Mouse (Mus musculus) heart, embryonic 10.5 days (tissue): Measurements from ENCODE around the gene Prkcd. TPM values are rescaled to one million over a fixed set of nuclear protein-coding genes. Genes with fewer than 3 reads are reported as not detected.

Experiments
- microRNA-seq: library from miRNA; unstranded; fragments of <30 nt; microRNA quantifications from one replicate; pipeline ENCODE4, GENCODE M21; 2017
- polyA plus RNA-seq: library from polyadenylated mRNA; unstranded; fragments of >200 nt; fragmentation: Nextera tagmentation; extraction: Ambion mirVana; gene quantifications from 2 replicates; pipeline ENCODE4 v1.2.1, GENCODE M21; 2016

Prkcd gene
- polyA plus RNA-seq, 1 experiment from 2014 or later: 37.3 TPM

Small RNA genes lying within 50 kb of the gene (microRNA-seq; reads per million reads assigned to microRNA genes)
- gene Mir3076: 5.1 reads per million, percentile 15 among the genes with 10 or more reads in this experiment

Other genes with a start within 250 kb of the Prkcd start
- 24.2 and 24.8 TPM in 2 replicates for gene Dcp1a, start 146.7 kb downstream of the Prkcd start, polyA plus RNA-seq
- 8.5 and 12.8 TPM in 2 replicates for gene Cacna1d, start 134.8 kb downstream of the Prkcd start, polyA plus RNA-seq
- 122 and 199 TPM in 2 replicates for gene Tkt, start 77.9 kb downstream of the Prkcd start, polyA plus RNA-seq
- 11.6 and 11.8 TPM in 2 replicates for gene Rft1, start 28.1 kb upstream of the Prkcd start, polyA plus RNA-seq
- gene Sfmbt1, start 88.6 kb upstream of the Prkcd start, polyA plus RNA-seq: 11.0 and 13.0 TPM in 2 replicates
- 18.3 and 25.1 TPM in 2 replicates for gene Tmem110, start 199.4 kb upstream of the Prkcd start, polyA plus RNA-seq